Mouse (Mus musculus): ENCODE data around the gene Rab3d.

DNA sequence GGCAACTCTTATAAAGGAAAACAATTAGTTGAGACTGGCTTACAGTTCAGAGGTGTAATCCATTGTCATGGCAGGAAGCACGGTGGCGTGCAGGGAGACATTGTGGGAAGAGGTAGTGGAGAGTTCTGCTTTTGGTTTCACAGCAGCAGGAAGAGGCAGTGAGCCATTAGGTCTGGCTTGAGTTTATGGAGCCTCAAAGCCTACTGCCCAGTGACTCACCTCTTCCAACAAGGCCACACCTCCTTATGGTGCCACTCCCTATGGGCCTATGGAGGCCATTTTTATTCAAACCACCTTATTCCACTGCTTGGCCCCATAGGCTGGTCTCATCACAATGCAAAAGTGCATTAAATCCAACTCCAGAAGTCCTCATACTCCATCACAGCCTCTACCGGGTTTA, 58.4 kb downstream of the Rab3d start:
- TF ChIP-seq HCFC1 (IDR thresholded peaks at IDR 0.05; ENCODE audit: borderline replicate concordance, insufficient read depth, low read length) (no peak), ZC3H11A (IDR thresholded peaks at IDR 0.05; ENCODE audit: borderline replicate concordance, low read depth, low read length) (no peak), MAFK (IDR thresholded peaks at IDR 0.05; ENCODE audit: insufficient read depth, low read depth, low read length) (no peak), CHD2 (IDR thresholded peaks at IDR 0.05; ENCODE audit: low read depth, low read length) (no peak), ZNF384 (IDR thresholded peaks at IDR 0.05; ENCODE audit: low read depth, low read length) (no peak)

All from ES-E14 (cell line).